Mouse (Mus musculus): ENCODE results near the gene Pgm2.

The Pgm2 gene

DNA sequence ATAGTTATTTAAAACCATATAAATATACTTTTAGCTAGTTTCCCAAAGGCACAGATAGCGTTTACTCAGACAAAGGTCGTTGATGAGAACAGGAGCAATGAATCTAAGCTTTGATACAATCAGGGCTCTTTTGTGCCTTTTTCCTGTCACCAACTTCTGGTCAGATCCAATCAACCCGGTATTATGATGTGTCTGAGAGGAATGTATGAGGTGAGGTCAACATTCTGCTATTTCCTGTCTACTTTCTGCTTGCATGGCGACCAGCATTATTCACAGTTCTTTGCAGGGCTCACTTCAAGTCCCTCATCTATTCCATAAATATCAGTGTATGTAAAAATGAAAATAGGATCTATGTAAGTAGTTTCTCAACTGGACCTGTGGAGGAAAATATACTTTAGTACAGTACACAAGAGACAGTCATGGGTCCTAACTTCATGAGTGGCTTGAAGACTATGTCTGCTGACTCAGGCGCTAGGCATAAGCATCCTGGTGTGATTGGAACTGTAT lies 81.7 kb downstream of the Pgm2 start:
- in situ Hi-C loops (cut with MseI, MboI), result no loop called here
